Mouse (Mus musculus): ENCODE data around the gene Kyat1. TPM values are rescaled to one million over a fixed set of nuclear protein-coding genes. Genes with fewer than 3 reads are reported as not detected.
A peak's percentile ranks its signal among the peaks of the same experiment; 100 is the strongest.

Kyat1 gene
- polyA plus RNA-seq, 1 experiment, result 45.6 TPM

- DNase-seq, result no peak
- Histone ChIP-seq H3K4me1 (ENCODE audit: control insufficient read depth, insufficient read depth, low read length) (peaks cover 47% of the 10 kb centered on the region), H3K27me3 (ENCODE audit: control insufficient read depth, insufficient read depth, low read length) (no peaks in the 10 kb centered on the region), H3K27ac (ENCODE audit: insufficient read depth, low read length) (no peak overlapping the region), H3K4me3 (replicated peaks; ENCODE audit: insufficient read depth, low read depth, low read length) (no peak overlapping the region)
- WGBS, result 93% methylated on average over 5 of the region's 5 CpGs
- TF ChIP-seq POLR2A (IDR thresholded peaks at IDR 0.05; ENCODE audit: borderline replicate concordance, insufficient read depth, low read length), result no peak
- no peak for TF ChIP-seq CTCF (IDR thresholded peaks at IDR 0.05; ENCODE audit: borderline replicate concordance, insufficient read depth, low read depth, low read length)
Measured at GRCm38 (mm10) chr2:30247036-30247435, 41.4 kb upstream of the Kyat1 start.

GRCm38 (mm10) chr2:30244595-30245178 lies 39.0 kb upstream of the Kyat1 start:
- WGBS, result 72% methylated on average over 7 of the region's 7 CpGs

GRCm38 (mm10) chr2:30243391-30243790 lies 37.7 kb upstream of the Kyat1 start:
- Histone ChIP-seq H3K27me3 (ENCODE audit: control insufficient read depth, insufficient read depth, low read length) (no peaks in the 10 kb centered on the region), H3K4me1 (ENCODE audit: control insufficient read depth, insufficient read depth, low read length) (peaks cover 55% of the 10 kb centered on the region), H3K4me3 (replicated peaks; ENCODE audit: insufficient read depth, low read depth, low read length) (no peak overlapping the region), H3K27ac (ENCODE audit: insufficient read depth, low read length) (no peak overlapping the region)
- WGBS, result 82% methylated on average over 4 of the region's 4 CpGs
- no peak for TF ChIP-seq CTCF (IDR thresholded peaks at IDR 0.05; ENCODE audit: borderline replicate concordance, insufficient read depth, low read depth, low read length)
- no peak for TF ChIP-seq POLR2A (IDR thresholded peaks at IDR 0.05; ENCODE audit: borderline replicate concordance, insufficient read depth, low read length)
- no peak for DNase-seq

More at GRCm38 (mm10) chr2:30244595-30245178, 39.0 kb upstream of the Kyat1 start:
- H3K27me3 ChIP-seq (ENCODE audit: control insufficient read depth, insufficient read depth, low read length), result no peaks in the 10 kb centered on the region
- peaks cover 42% of the 10 kb centered on the region for H3K4me1 ChIP-seq (ENCODE audit: control insufficient read depth, insufficient read depth, low read length)
- 0 out of 2 replicates have a peak overlapping the region, but pooled peaks have one; percentile 34 for H3K27ac ChIP-seq (ENCODE audit: insufficient read depth, low read length)
- H3K4me3 ChIP-seq (replicated peaks; ENCODE audit: insufficient read depth, low read depth, low read length), result no peak overlapping the region
- TF ChIP-seq CTCF (IDR thresholded peaks at IDR 0.05; ENCODE audit: borderline replicate concordance, insufficient read depth, low read depth, low read length), result no peak
- no peak for TF ChIP-seq POLR2A (IDR thresholded peaks at IDR 0.05; ENCODE audit: borderline replicate concordance, insufficient read depth, low read length)
- no peak for DNase-seq

DNA sequence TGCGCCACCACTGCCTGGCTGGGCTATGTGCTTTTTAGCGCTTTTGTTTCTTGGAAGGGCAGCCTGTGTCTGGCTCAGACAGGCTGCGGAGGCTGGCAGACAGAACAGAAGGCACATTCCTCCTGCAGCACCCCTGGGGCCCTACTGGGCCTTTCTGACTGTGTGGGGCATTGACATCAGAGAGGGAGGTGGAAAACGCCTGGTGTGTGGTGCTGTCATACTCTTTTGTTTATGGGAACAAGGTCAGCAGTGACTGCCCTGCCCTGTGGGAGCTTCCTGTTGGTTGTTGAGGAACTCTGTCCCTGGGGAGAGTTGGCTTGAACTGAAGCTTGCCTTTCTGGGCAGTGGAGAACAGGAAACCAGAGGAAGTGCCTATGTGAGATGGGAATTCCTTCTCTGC lies 36.9 kb upstream of the Kyat1 start:
- Histone ChIP-seq H3K27me3 (ENCODE audit: control insufficient read depth, insufficient read depth, low read length) (no peaks in the 10 kb centered on the region), H3K4me3 (replicated peaks; ENCODE audit: insufficient read depth, low read depth, low read length) (no peak overlapping the region), H3K27ac (ENCODE audit: insufficient read depth, low read length) (peak overlapping the region; percentile 60), H3K4me1 (ENCODE audit: control insufficient read depth, insufficient read depth, low read length) (peaks cover 54% of the 10 kb centered on the region)
- TF ChIP-seq CTCF (IDR thresholded peaks at IDR 0.05; ENCODE audit: borderline replicate concordance, insufficient read depth, low read depth, low read length) (no peak), POLR2A (IDR thresholded peaks at IDR 0.05; ENCODE audit: borderline replicate concordance, insufficient read depth, low read length) (no peak)
- WGBS, result 1% methylated on average over 4 of the region's 4 CpGs
- peak; percentile 78 to 90 for DNase-seq

- Histone ChIP-seq H3K4me1 (ENCODE audit: control insufficient read depth, insufficient read depth, low read length) (peaks cover 50% of the 10 kb centered on the region), H3K27me3 (ENCODE audit: control insufficient read depth, insufficient read depth, low read length) (no peaks in the 10 kb centered on the region), H3K4me3 (replicated peaks; ENCODE audit: insufficient read depth, low read depth, low read length) (peak within 1 kb of the TSS; percentile 32), H3K27ac (ENCODE audit: insufficient read depth, low read length) (peak within 1 kb of the TSS; percentile 55; the same call in 1 of the 2 replicates)
- WGBS, result 87% methylated on average over 2 of the region's 2 CpGs
- DNase-seq, result no peak
- TF ChIP-seq CTCF (IDR thresholded peaks at IDR 0.05; ENCODE audit: borderline replicate concordance, insufficient read depth, low read depth, low read length) (no peak), POLR2A (IDR thresholded peaks at IDR 0.05; ENCODE audit: borderline replicate concordance, insufficient read depth, low read length) (no peak)
Measured at GRCm38 (mm10) chr2:30240267-30240666, 34.6 kb upstream of the Kyat1 start, which contains the start of gene Gm28035. Gm28035 (plus strand) TSS chr2:30240567.

- Histone ChIP-seq H3K27ac (ENCODE audit: insufficient read depth, low read length) (peak overlapping the region; percentile 55; the same call in 1 of the 2 replicates), H3K4me3 (replicated peaks; ENCODE audit: insufficient read depth, low read depth, low read length) (peak overlapping the region; percentile 32), H3K27me3 (ENCODE audit: control insufficient read depth, insufficient read depth, low read length) (no peaks in the 10 kb centered on the region), H3K4me1 (ENCODE audit: control insufficient read depth, insufficient read depth, low read length) (peaks cover 47% of the 10 kb centered on the region)
- TF ChIP-seq POLR2A (IDR thresholded peaks at IDR 0.05; ENCODE audit: borderline replicate concordance, insufficient read depth, low read length) (no peak), CTCF (IDR thresholded peaks at IDR 0.05; ENCODE audit: borderline replicate concordance, insufficient read depth, low read depth, low read length) (no peak)
- DNase-seq, result peak in 1 of 2 experiments; percentile 21
- WGBS, result 34% methylated on average over 4 of the region's 4 CpGs
Measured at GRCm38 (mm10) chr2:30239777-30240176, 34.1 kb upstream of the Kyat1 start.

GRCm38 (mm10) chr2:30238906-30239465 lies 33.3 kb upstream of the Kyat1 start:
- no peak for DNase-seq
- Histone ChIP-seq H3K4me1 (ENCODE audit: control insufficient read depth, insufficient read depth, low read length) (peaks cover 41% of the 10 kb centered on the region), H3K27ac (ENCODE audit: insufficient read depth, low read length) (peak overlapping the region; percentile 76; the same call in 1 of the 2 replicates), H3K27me3 (ENCODE audit: control insufficient read depth, insufficient read depth, low read length) (no peaks in the 10 kb centered on the region), H3K4me3 (replicated peaks; ENCODE audit: insufficient read depth, low read depth, low read length) (peak overlapping the region; percentile 74)
- TF ChIP-seq CTCF (IDR thresholded peaks at IDR 0.05; ENCODE audit: borderline replicate concordance, insufficient read depth, low read depth, low read length) (no peak), POLR2A (IDR thresholded peaks at IDR 0.05; ENCODE audit: borderline replicate concordance, insufficient read depth, low read length) (no peak)
- WGBS, result 51% methylated on average over 3 of the region's 3 CpGs

- TF ChIP-seq POLR2A (IDR thresholded peaks at IDR 0.05; ENCODE audit: borderline replicate concordance, insufficient read depth, low read length) (no peak), CTCF (IDR thresholded peaks at IDR 0.05; ENCODE audit: borderline replicate concordance, insufficient read depth, low read depth, low read length) (no peak)
- Histone ChIP-seq H3K27ac (ENCODE audit: insufficient read depth, low read length) (peak overlapping the region; percentile 72), H3K4me3 (replicated peaks; ENCODE audit: insufficient read depth, low read depth, low read length) (peak overlapping the region; percentile 74), H3K4me1 (ENCODE audit: control insufficient read depth, insufficient read depth, low read length) (peaks cover 33% of the 10 kb centered on the region), H3K27me3 (ENCODE audit: control insufficient read depth, insufficient read depth, low read length) (no peaks in the 10 kb centered on the region)
- under 1% methylated on average over 41 of the region's 42 CpGs for WGBS
- no peak for DNase-seq
Measured at GRCm38 (mm10) chr2:30237881-30238280, 32.2 kb upstream of the Kyat1 start.
